Mouse (Mus musculus) ES-E14 (cell line): ENCODE measurements around the gene Il17f.

Experiments used
- HCFC1 ChIP-seq: IDR thresholded peaks from 2 replicates; pipeline ENCODE4 v1.6.1; 2012; ENCODE audit warnings: low read length, inconsistent platforms, borderline replicate concordance; ENCODE audit not compliant: insufficient read depth
- MAFK ChIP-seq: IDR thresholded peaks from 2 replicates; pipeline ENCODE4 v1.6.1; 2014; ENCODE audit warnings: mild to moderate bottlenecking, low read depth, low read length, inconsistent platforms; ENCODE audit not compliant: insufficient read depth
- ZC3H11A ChIP-seq: IDR thresholded peaks from 2 replicates; pipeline ENCODE4 v1.6.1; 2012; ENCODE audit warnings: low read depth, mild to moderate bottlenecking, inconsistent platforms, low read length, borderline replicate concordance
- ZNF384 ChIP-seq: IDR thresholded peaks from 2 replicates; pipeline ENCODE4 v1.6.1; 2012; ENCODE audit warnings: low read depth, low read length, inconsistent platforms

- TF ChIP-seq HCFC1 (no peak), ZC3H11A (no peak), ZNF384 (no peak), MAFK (no peak)
Observed at GRCm38 (mm10) chr1:20794760-20795159, 4.3 kb upstream of the Il17f start.
